Mouse (Mus musculus) ovary, postnatal 14 days (tissue): ENCODE results near the gene Rprd2.
A peak's percentile ranks its signal among the peaks of the same experiment; 100 is the strongest.
"Not testable (repeated sequence)": the region's sequence is repeated elsewhere in the genome, so short reads cannot be mapped to it uniquely, and the experiment has no call there.

Source experiments
- DNase-seq: peaks from one replicate; pipeline ENCODE4 v3.0.0; 2022; ENCODE audit warnings: low spot score

Gene Rprd2

DNA sequence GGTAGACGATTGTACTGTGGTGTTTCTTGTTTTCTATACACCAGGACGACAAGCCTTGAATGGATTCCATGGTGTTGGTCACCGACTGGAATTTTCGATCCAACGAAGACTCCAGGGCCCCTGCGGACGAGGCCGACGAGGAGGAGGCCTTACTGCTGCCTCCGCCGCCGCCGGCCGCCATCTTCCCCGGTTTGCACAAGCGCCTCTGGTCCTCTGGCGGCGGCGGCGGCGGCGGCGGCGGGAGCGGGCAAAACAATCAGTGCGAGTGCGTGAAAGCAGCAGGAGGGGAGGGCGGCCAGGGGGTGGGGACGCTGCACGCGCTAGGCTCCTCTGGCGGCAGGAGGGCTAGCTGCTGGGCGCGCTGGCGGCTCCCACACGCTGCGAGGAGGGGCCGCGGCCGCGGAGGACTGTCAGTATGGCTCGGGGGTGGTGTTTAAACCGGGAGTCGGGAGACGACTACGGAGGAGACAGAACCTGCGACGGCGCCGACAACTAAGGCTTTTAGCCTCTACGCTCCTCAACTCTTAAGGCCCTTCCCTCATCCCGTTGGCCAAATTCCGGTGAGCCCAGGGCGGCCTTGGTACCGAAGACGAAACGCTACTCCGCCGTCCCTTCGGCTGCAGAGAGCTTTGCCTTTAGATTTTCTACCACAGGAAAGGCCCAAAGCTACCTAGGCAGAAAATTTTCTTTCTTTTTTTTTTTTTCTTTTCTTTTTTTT, at the start of gene Rprd2:
Rprd2 (minus strand) TSS at position 293 of the 718 bp plus-strand sequence.
- DNase-seq, result peak; percentile 69

DNA sequence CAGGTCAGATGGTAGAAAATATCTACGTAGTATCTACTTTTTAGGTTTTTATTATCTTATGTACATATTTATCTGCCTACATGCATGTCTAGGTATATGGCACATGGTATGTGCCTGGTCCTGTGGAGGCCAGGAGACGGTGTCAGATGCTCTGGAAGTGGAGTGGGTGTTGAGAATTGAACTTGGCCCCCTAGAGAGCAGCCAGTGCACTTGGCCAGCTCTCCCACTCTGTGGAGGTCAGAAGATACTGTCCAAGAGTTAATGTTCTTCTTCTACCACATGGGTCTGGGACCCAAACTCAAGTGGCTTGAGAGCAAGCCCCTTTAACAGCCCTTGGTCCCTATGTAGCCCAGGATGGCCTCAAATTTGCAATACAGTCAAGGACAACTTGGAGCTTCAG, 48.7 kb upstream of the Rprd2 start:
- no peak for DNase-seq

DNA sequence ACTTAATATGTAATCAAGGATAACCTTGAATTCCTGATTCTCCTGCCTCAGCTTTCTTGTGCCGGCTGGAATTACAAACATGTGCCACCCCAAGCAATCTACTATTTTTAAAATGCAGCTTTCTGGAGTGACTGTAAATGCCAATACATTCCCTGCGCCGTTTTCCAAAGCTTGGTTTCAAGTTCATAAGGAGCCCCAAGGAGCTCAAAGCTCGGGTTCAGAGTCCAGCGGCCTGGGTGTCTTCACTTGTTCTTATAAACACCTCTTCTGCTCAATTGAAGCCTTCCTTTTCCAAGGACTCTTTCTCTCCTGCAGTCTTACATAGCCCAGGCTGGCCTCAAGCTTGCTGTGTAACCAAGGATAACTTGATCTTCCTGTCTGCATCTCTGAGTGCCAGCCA, 47.4 kb upstream of the Rprd2 start:
- DNase-seq, result no peak

DNA sequence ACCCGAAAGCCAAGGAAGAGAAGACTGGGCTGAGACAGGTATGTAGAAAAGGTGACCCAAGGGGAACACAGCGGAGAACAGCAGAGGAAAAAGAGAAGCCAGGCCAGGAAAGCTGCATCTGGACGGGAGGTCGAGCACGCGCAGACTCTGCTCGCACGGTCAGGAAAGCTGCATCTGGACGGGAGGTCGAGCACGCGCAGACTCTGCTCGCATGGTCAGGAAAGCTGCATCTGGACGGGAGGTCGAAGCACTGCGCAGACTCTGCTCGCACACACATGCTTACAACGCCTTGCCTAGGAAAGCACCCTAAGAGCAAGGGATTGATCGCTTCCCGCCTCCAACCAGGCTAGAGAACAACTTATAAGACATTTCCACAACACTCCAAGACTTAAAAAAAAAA, 46.9 kb upstream of the Rprd2 start:
- DNase-seq, result no peak

DNA sequence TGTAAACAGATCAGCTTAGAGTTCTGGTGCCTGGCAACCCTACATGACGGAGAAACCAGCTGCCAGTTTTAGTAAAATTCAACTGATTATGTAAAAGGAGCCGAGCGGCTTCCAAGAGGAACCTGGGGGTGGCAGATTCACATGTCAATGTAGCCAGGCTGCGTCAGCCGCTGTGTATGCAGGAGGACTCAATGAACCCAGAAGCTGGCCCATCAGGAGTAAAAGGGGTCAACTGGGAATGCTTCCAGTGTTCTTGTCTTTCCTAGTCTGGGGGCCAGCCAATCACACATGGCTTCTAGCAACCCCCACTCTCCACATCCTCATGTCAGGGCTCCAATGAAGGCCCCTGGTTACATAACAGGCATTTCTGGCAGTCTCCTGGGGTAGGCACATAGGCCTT, 46.4 kb upstream of the Rprd2 start:
- no peak for DNase-seq

DNA sequence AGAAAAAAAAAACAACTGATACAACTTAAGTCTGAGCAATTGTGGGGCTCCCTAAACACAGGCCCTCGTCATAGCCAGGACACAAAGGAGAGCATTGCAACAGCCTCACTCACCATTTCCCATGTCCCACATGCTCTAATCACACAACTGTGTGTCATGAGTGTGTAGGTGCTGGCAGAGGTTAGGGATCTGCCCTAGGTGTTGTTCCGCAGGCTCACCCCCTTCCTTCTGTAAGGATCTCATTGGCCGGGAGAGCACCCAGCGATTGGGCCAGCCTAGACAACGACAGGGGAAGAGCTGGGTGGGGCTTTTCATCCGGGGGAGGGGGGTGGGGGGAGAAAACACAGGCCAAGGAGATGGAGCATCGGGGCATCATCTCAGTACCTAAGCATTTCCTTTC, 44.9 kb upstream of the Rprd2 start:
- DNase-seq, result no peak

- DNase-seq, result peak; percentile 73
Observed at GRCm38 (mm10) chr3:95861796-95862195, 43.1 kb upstream of the Rprd2 start.

GRCm38 (mm10) chr3:95861216-95861615, 42.6 kb upstream of the Rprd2 start:
- no peak for DNase-seq

- DNase-seq, result no peak
Observed at GRCm38 (mm10) chr3:95860323-95860722, 41.7 kb upstream of the Rprd2 start.

GRCm38 (mm10) chr3:95858278-95858677, 39.6 kb upstream of the Rprd2 start:
- not testable (repeated sequence) for DNase-seq

GRCm38 (mm10) chr3:95857050-95857449, 38.4 kb upstream of the Rprd2 start:
- not testable (repeated sequence) for DNase-seq

DNA sequence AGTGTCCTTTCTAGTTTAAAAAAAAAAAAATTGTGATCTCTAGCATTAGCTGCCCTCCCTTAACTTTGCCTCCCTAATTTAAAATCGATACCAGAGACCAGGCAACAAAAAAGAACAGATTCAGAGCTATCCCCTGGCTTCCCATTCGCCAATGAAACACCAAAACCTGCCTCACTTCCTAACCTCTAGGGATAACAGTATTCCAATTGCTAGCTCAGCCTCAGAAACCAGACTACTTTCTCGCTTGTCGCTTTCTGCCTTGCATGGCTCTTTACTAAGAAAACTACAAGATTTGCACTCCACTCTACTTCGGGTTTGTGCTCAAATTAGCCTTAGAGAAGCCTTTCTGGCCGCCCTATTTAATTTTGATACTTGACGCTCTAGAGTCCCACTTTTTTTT, 37.5 kb upstream of the Rprd2 start:
- DNase-seq, result peak; percentile 11

GRCm38 (mm10) chr3:95855502-95856089, 36.9 kb upstream of the Rprd2 start, which contains the start of gene Prpf3:
Gene Prpf3 (minus strand): TSS chr3:95855885.
- DNase-seq, result peak; percentile 89

DNA sequence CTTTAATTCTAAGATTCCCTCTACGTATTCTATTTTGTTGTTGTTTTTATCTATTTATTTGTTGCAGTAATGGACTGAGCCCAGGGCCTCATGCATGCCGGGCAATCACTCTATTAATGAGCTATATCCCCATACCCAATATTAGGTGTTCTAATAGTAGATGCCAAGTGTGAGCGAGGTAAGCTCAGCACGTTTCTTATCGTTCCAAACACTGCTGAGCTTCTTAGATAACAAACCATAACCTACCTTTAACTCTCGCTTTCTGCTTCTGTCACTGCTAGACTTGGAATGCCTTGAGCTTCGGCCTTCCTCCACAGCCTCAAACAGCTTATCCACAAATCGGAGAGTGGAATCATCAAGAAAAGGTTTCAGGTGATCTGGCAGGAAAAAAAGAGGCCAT, 32.7 kb upstream of the Rprd2 start:
- DNase-seq, result no peak

DNA sequence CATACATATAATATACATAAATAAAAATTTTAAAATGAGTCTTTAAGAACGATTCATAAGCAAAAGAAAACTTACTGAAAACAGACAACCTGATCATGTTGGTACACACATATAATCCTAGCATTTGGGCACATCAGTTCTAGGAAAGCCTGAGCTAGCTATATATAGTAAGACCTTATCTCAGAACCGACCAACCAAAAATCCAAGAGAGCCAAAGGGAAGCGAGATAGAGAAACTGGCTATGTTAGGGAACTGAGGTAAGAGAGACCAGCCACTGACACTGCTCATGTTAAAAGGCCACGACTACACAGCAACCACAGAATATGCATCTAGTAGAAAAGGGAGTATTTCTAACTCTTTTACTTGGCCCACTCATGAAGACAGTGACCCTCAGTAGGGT, 31.9 kb upstream of the Rprd2 start:
- DNase-seq, result no peak

DNA sequence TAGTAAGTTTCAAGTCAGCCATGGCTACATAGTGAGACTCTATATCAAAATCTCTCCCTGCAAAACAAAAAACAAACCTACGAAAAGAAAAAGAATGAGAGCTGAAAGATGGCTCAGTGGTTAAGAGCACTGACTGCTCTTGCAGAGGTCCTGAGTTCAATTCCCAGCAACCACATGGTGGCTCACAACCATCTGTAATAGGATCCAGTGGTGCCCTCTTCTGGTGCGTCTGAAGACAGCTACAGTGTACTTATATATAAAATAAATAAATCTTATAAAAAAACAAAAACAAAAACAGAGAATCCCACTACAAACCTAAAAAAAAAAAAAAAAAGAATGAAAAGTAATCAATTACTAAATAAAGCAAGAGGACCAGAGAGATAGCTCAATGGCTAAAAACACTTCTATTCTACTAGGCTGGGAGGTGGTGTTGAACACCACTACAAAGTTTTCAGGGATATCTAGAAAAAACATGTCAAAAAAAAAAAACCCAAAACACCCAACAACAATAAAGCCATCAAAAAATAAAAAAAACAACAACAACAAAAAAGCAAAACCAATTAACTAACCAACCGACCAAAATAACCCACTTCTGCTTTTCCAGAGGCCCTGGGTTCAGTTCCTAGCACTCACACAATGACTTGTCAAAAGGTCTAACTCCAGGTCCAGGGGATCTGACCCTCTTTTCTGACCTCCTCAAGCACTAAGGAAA, 24.0 kb upstream of the Rprd2 start:
- no peak for DNase-seq

DNA sequence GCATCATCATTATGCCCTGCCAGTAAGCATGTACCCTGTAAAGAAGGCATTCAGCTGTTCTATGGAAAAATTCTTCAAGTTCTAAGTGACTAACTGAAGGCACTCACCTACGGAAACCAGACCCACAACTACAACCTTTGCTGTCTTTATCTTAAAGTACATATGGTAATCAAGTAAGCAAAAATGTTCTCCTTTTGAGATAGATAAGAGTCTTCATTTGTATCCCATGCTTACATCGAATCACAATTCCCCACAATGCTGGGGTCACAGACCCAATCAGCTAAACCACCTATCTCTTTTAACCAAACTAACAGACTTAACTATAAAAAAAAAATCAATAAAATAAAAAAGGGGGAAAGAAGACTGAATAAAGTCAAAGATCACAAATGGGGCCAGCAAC, 20.6 kb upstream of the Rprd2 start:
- no peak for DNase-seq

- no peak for DNase-seq
Observed at GRCm38 (mm10) chr3:95829053-95829452, 10.4 kb upstream of the Rprd2 start.

DNA sequence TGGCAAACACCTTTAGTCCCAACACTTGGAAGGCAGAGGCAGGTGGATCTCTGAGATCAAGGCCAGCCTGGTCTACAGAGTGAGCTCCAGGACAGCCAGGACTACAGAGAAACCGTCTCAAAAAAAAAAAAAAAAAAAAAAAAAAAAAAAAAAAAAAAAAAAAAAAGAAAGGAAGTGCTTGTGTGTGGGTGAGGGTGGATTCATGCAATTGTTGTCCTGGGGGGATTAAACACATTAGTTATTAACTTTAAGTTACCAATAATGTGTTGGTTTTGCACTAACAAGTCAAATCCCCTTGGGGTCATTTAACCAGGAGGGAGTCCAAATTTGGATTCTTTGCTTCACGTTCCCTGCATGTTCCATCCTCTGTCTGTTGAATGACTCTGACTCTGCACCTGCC, 7.6 kb upstream of the Rprd2 start:
- DNase-seq, result no peak

DNA sequence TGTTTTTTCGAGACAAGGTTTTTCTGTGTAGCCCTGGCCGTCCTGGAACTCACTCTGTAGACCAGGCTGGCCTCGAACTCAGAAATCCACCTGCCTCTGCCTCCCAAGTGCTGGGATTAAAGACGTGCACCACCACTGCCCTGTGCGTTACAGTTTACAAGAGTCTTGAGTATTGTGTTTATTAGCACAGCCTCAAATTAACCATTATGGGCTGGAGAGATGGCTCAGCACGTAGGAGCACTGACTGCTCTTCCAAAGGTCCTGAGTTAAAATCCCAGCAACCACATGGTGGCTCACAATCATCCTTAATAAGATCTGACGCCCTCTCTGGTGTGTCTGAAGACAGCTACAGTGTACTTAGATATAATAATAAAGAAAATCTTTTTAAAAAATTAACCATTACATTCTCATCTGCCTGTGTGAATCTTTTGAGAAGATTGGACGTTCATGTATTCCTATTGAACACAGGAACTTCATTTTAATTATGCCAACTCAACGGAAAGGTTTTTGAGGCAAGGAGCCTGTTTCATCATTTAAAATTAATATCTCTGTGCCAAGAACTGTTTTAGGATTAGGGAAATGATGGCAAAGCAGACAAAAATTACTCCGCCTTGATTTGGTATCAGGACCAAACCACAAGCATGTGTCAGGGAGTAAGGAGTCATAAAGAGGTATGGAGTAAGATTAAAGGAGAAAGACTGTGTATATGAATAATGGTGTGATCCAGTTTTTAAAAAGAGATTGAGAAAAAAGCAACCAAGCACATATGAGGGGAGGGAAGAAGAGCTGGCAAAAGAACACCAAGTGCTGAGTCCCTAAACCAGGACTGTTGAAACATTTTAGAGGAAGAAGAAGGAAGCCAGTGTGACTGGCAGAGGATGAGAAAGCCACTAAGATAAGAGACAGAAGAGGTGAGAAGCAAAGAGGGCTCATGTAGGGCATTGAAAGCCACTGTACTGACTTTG, 1.7 kb upstream of the Rprd2 start:
- DNase-seq, result peak; percentile 5

GRCm38 (mm10) chr3:95819351-95819985, 805 bp upstream of the Rprd2 start:
- DNase-seq, result peak; percentile 98
